Mouse (Mus musculus): ENCODE measurements around the gene 4930595D18Rik.

4930595D18Rik gene

GRCm38 (mm10) chr12:111134791-111135733, 49.2 kb downstream of the 4930595D18Rik start:
- no peak for DNase-seq

GRCm38 (mm10) chr12:111134169-111134568, 50.1 kb downstream of the 4930595D18Rik start:
- DNase-seq, result no peak

GRCm38 (mm10) chr12:111125666-111126065, 58.6 kb downstream of the 4930595D18Rik start:
- DNase-seq, result no peak

- DNase-seq, result no peak
Measured at GRCm38 (mm10) chr12:111124601-111125260, 59.6 kb downstream of the 4930595D18Rik start.

DNA sequence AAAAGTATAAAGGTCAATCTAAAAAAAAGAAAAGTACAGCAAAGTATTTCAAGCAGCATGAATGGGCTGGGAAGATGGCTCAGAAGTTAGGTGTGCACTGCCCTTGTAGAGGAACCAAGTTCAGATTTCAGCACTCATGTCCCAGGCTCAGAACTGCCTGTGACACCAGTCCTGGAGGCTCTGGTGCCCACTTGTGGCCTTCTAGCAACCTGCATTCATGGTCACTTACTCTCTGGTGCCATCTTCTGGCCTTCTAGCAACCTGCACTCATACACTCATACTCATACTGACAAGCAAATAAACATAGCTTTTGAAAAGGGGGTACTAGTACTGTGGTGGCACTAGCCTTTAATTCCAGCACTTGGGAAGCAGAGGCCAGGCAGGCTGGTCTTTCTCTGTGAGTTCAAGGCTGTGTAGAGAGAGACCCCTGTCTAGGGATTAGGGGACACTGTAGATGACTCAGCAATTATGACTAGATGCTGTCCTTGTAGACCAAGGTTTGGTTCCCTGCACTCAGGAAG, 61.9 kb downstream of the 4930595D18Rik start:
- no peak for DNase-seq

- DNase-seq, result no peak
Measured at GRCm38 (mm10) chr12:111120976-111121645, 63.2 kb downstream of the 4930595D18Rik start.

- DNase-seq, result no peak
Measured at GRCm38 (mm10) chr12:111119506-111120085, 64.7 kb downstream of the 4930595D18Rik start.

DNA sequence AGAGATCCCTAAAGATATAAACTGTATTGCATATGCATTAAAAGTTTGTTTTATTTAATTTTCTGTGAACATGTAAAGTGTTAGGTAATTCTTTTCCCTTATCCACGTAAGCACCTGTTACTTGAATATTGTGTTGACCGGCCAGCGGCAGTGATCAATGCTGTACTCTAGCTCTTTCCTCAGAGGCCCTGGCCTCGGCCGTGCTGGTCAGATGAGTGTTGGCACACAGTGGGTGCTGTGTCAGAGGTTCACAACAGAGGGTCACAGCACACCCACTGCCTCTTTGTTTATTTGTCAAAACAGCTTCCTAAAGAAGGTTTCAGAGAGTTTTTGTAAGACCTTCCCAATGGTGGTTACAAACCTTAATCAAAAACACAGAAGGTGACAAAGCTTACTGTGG, 69.7 kb downstream of the 4930595D18Rik start:
- DNase-seq, result no peak

DNA sequence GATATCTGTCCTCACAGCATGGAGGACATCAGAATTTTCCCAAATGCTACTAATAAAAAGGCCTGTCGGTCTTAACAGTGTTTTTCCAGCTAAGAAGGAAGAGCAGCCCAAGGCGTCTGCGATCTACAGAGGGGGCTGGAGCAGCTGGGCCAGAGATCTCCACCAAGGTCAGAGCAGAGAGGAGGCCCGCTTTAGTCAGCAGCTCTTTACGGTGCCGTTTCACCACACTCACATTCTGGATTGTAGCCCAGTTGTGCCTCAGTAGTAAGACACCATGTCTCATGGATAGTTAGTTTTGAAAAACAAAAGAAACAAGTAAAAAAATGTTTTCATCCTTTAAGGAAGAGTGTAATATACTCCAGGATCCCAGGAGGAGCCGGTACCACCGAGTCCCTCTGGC, 73.1 kb downstream of the 4930595D18Rik start:
- DNase-seq, result no peak
